Mouse (Mus musculus): ENCODE measurements around the gene Rhpn2. TPM values are rescaled to one million over a fixed set of nuclear protein-coding genes. Genes with fewer than 3 reads are reported as not detected.

Gene Rhpn2
- polyA plus RNA-seq, 1 experiment = 0.20 TPM

- TF ChIP-seq CTCF (IDR thresholded peaks at IDR 0.05; ENCODE audit: low read depth, low read length) (no peak), POLR2A (IDR thresholded peaks at IDR 0.05; ENCODE audit: borderline replicate concordance, low read depth, low read length) (no peak)
- no peak overlapping the region for H3K27ac ChIP-seq (ENCODE audit: insufficient read depth, low read depth, low read length)
- H3K4me3 ChIP-seq (ENCODE audit: insufficient read depth, low read length) = no peak overlapping the region
- no peaks in the 10 kb centered on the region for H3K4me1 ChIP-seq (ENCODE audit: control insufficient read depth, insufficient read depth, low read length)
Observed at GRCm38 (mm10) chr7:35415801-35416653, 82.1 kb downstream of the Rhpn2 start.

GRCm38 (mm10) chr7:35416654-35416948, 82.6 kb downstream of the Rhpn2 start:
- no peak overlapping the region for H3K27ac ChIP-seq (ENCODE audit: insufficient read depth, low read depth, low read length)
- H3K4me1 ChIP-seq (ENCODE audit: control insufficient read depth, insufficient read depth, low read length) = no peaks in the 10 kb centered on the region
- no peak overlapping the region for H3K4me3 ChIP-seq (ENCODE audit: insufficient read depth, low read length)
- TF ChIP-seq CTCF (IDR thresholded peaks at IDR 0.05; ENCODE audit: low read depth, low read length) (no peak), POLR2A (IDR thresholded peaks at IDR 0.05; ENCODE audit: borderline replicate concordance, low read depth, low read length) (no peak)

GRCm38 (mm10) chr7:35423071-35423470, 89.1 kb downstream of the Rhpn2 start:
- Histone ChIP-seq H3K4me1 (ENCODE audit: control insufficient read depth, insufficient read depth, low read length) (peaks cover 4% of the 10 kb centered on the region; the same call in 1 of the 2 replicates), H3K27ac (ENCODE audit: insufficient read depth, low read depth, low read length) (no peak overlapping the region), H3K4me3 (ENCODE audit: insufficient read depth, low read length) (no peak overlapping the region)
- TF ChIP-seq CTCF (IDR thresholded peaks at IDR 0.05; ENCODE audit: low read depth, low read length) = no peak
- no peak for TF ChIP-seq POLR2A (IDR thresholded peaks at IDR 0.05; ENCODE audit: borderline replicate concordance, low read depth, low read length)

- Histone ChIP-seq H3K4me1 (ENCODE audit: control insufficient read depth, insufficient read depth, low read length) (peaks cover under 1% of the 10 kb centered on the region; the same call in 1 of the 2 replicates), H3K27ac (ENCODE audit: insufficient read depth, low read depth, low read length) (no peak overlapping the region), H3K4me3 (ENCODE audit: insufficient read depth, low read length) (no peak overlapping the region)
- no peak for TF ChIP-seq CTCF (IDR thresholded peaks at IDR 0.05; ENCODE audit: low read depth, low read length)
- no peak for TF ChIP-seq POLR2A (IDR thresholded peaks at IDR 0.05; ENCODE audit: borderline replicate concordance, low read depth, low read length)
Observed at GRCm38 (mm10) chr7:35428146-35428545, 94.2 kb downstream of the Rhpn2 start.

GRCm38 (mm10) chr7:35435266-35435665, 101.3 kb downstream of the Rhpn2 start:
- TF ChIP-seq CTCF (IDR thresholded peaks at IDR 0.05; ENCODE audit: low read depth, low read length) (no peak), POLR2A (IDR thresholded peaks at IDR 0.05; ENCODE audit: borderline replicate concordance, low read depth, low read length) (no peak)
- H3K27ac ChIP-seq (ENCODE audit: insufficient read depth, low read depth, low read length) = no peak overlapping the region
- H3K4me3 ChIP-seq (ENCODE audit: insufficient read depth, low read length) = no peak overlapping the region
- no peaks in the 10 kb centered on the region for H3K4me1 ChIP-seq (ENCODE audit: control insufficient read depth, insufficient read depth, low read length)

Other genes with a start within 250 kb of the Rhpn2 start
- 78.9 and 79.1 TPM in 2 replicates for gene Cebpa, start 214.9 kb upstream of the Rhpn2 start, polyA plus RNA-seq (2012; ENCODE audit: insufficient read depth, insufficient read length, missing spikeins)
- gene Slc7a10, start 147.8 kb upstream of the Rhpn2 start, polyA plus RNA-seq (2012; ENCODE audit: insufficient read depth, insufficient read length, missing spikeins) = not detected in 2 replicates
- 0.20 TPM in 1 of 2 replicates, not detected in the other for gene Lrp3, start 118.7 kb upstream of the Rhpn2 start, polyA plus RNA-seq (2012; ENCODE audit: insufficient read depth, insufficient read length, missing spikeins)
- 9.5 and 13.2 TPM in 2 replicates for gene Gpatch1, start 15.7 kb upstream of the Rhpn2 start, polyA plus RNA-seq (2012; ENCODE audit: insufficient read depth, insufficient read length, missing spikeins)
- 8.1 and 8.5 TPM in 2 replicates for gene Faap24, start 62.7 kb downstream of the Rhpn2 start, polyA plus RNA-seq (2012; ENCODE audit: insufficient read depth, insufficient read length, missing spikeins)
- gene Cep89, start 62.9 kb downstream of the Rhpn2 start, polyA plus RNA-seq (2012; ENCODE audit: insufficient read depth, insufficient read length, missing spikeins) = 16.6 and 16.9 TPM in 2 replicates
- not detected in 2 replicates for gene Slc7a9, start 114.6 kb downstream of the Rhpn2 start, polyA plus RNA-seq (2012; ENCODE audit: insufficient read depth, insufficient read length, missing spikeins)
- not detected in 2 replicates for gene Tdrd12, start 203.6 kb downstream of the Rhpn2 start, polyA plus RNA-seq (2012; ENCODE audit: insufficient read depth, insufficient read length, missing spikeins)
- gene Nudt19, start 222.1 kb downstream of the Rhpn2 start, polyA plus RNA-seq (2012; ENCODE audit: insufficient read depth, insufficient read length, missing spikeins) = 19.2 and 19.7 TPM in 2 replicates

Data from bone marrow macrophage, adult 2 months (primary cell).